Mouse (Mus musculus) forebrain, embryonic 11.5 days (tissue): ENCODE measurements around the gene Bspry. TPM values are rescaled to one million over a fixed set of nuclear protein-coding genes. Genes with fewer than 3 reads are reported as not detected.

ENCODE experiments used
- ATAC-seq: fragments of 200-750 bp; cut with Nextera tagmentation; replicated peaks from 2 replicates; pipeline ENCODE4 v1.8.0; 2017; ENCODE audit warnings: moderate TSS enrichment; ENCODE audit not compliant: low FRiP score
- DNase-seq: peaks from one replicate; pipeline ENCODE4 v3.0.0-alpha.2; 2017; ENCODE audit warnings: low spot score
- H3K27ac ChIP-seq: fragments of 300-500 bp; sonication (generic); 2 replicates; pipeline ENCODE4 v1.5.1; 2014; ENCODE audit warnings: low read depth, low read length
- H3K27me3 ChIP-seq: fragments of 300-500 bp; sonication (generic); 2 replicates; pipeline ENCODE4 v1.6.1; 2014; ENCODE audit warnings: mild to moderate bottlenecking, low read length, mixed read lengths; ENCODE audit not compliant: control insufficient read depth, insufficient read depth
- H3K36me3 ChIP-seq: fragments of 300-500 bp; sonication (generic); 2 replicates; pipeline ENCODE4 v1.6.1; 2014; ENCODE audit warnings: mild to moderate bottlenecking, low read length, moderate library complexity, mixed read lengths; ENCODE audit not compliant: control insufficient read depth, insufficient read depth
- H3K4me1 ChIP-seq: fragments of 300-500 bp; sonication (generic); replicated peaks from 2 replicates; pipeline ENCODE4 v1.6.1; 2014; ENCODE audit warnings: low read length, mixed read lengths; ENCODE audit not compliant: control insufficient read depth, insufficient read depth
- H3K4me2 ChIP-seq: fragments of 300-500 bp; sonication (generic); 2 replicates; pipeline ENCODE4 v1.6.1; 2014; ENCODE audit warnings: low read depth, mild to moderate bottlenecking, low read length, moderate library complexity, mixed read lengths; ENCODE audit not compliant: severe bottlenecking
- H3K4me3 ChIP-seq: fragments of 300-500 bp; sonication (generic); 2 replicates; pipeline ENCODE4 v1.5.1; 2014; ENCODE audit warnings: low read depth, low read length
- H3K9ac ChIP-seq: fragments of 300-500 bp; sonication (generic); 2 replicates; pipeline ENCODE4 v1.6.1; 2014; ENCODE audit warnings: low read length
- H3K9me3 ChIP-seq: fragments of 300-500 bp; sonication (generic); 2 replicates; pipeline ENCODE4 v1.6.1; 2016; ENCODE audit warnings: low read length, mixed read lengths; ENCODE audit not compliant: control insufficient read depth
- WGBS: fragments of 180-500 bp; shearing (Covaris S2); extraction: QIAGEN DNeasy Blood & Tissue Kit; methylation state at CpG from one replicate; pipeline ENCODE4 v1.1.7; 2014; 5-methylcytosine and 5-hydroxymethylcytosine counted together
- polyA plus RNA-seq: library from polyadenylated mRNA; unstranded; fragments of >200 nt; fragmentation: Nextera tagmentation; extraction: Ambion mirVana; gene quantifications from 2 replicates; pipeline ENCODE4 v1.2.1, GENCODE M21; 2014

Bspry gene
- polyA plus RNA-seq, 1 experiment from 2014 or later: 0.98 TPM

GRCm38 (mm10) chr4:62440544-62440943 lies 39.3 kb upstream of the Bspry start:
- H3K9ac ChIP-seq: no peak overlapping the region
- no peak overlapping the region for H3K27ac ChIP-seq
- H3K4me2 ChIP-seq: no peak overlapping the region
- ATAC-seq (no peak), DNase-seq (no peak)
- WGBS: 77% methylated on average over 4 of the region's 4 CpGs
- no peaks in the 10 kb centered on the region for H3K27me3 ChIP-seq
- H3K4me1 ChIP-seq: no peaks in the 10 kb centered on the region
- H3K36me3 ChIP-seq: no peaks in the 10 kb centered on the region
- no peak overlapping the region for H3K4me3 ChIP-seq
- H3K9me3 ChIP-seq: no peaks in the 10 kb centered on the region

GRCm38 (mm10) chr4:62440986-62441385 lies 38.9 kb upstream of the Bspry start:
- DNase-seq (no peak), ATAC-seq (no peak)
- no peak overlapping the region for H3K27ac ChIP-seq
- no peaks in the 10 kb centered on the region for H3K27me3 ChIP-seq
- no peak overlapping the region for H3K9ac ChIP-seq
- H3K36me3 ChIP-seq: no peaks in the 10 kb centered on the region
- no peaks in the 10 kb centered on the region for H3K9me3 ChIP-seq
- no peak overlapping the region for H3K4me2 ChIP-seq
- 80% methylated on average over 4 of the region's 4 CpGs for WGBS
- H3K4me1 ChIP-seq: no peaks in the 10 kb centered on the region
- no peak overlapping the region for H3K4me3 ChIP-seq

GRCm38 (mm10) chr4:62454995-62455394 lies 24.9 kb upstream of the Bspry start:
- Histone ChIP-seq H3K9me3 (no peaks in the 10 kb centered on the region), H3K9ac (no peak overlapping the region), H3K4me3 (no peak overlapping the region), H3K36me3 (no peaks in the 10 kb centered on the region), H3K4me2 (no peak overlapping the region), H3K27me3 (no peaks in the 10 kb centered on the region), H3K4me1 (no peaks in the 10 kb centered on the region), H3K27ac (no peak overlapping the region)
- ATAC-seq (no peak), DNase-seq (no peak)
- WGBS: 66% methylated on average over 5 of the region's 5 CpGs

- no peak overlapping the region for H3K4me3 ChIP-seq
- no peaks in the 10 kb centered on the region for H3K9me3 ChIP-seq
- ATAC-seq (no peak), DNase-seq (no peak)
- H3K27ac ChIP-seq: no peak overlapping the region
- WGBS: 93% methylated on average over 3 of the region's 3 CpGs
- H3K27me3 ChIP-seq: no peaks in the 10 kb centered on the region
- no peak overlapping the region for H3K9ac ChIP-seq
- no peaks in the 10 kb centered on the region; the same call in 1 of the 2 replicates for H3K36me3 ChIP-seq
- no peak overlapping the region for H3K4me2 ChIP-seq
- H3K4me1 ChIP-seq: no peaks in the 10 kb centered on the region
Measured at GRCm38 (mm10) chr4:62459081-62459480, 20.8 kb upstream of the Bspry start.

GRCm38 (mm10) chr4:62460348-62460747 lies 19.5 kb upstream of the Bspry start:
- H3K27ac ChIP-seq: no peak overlapping the region
- WGBS: 95% methylated on average over 8 of the region's 8 CpGs

GRCm38 (mm10) chr4:62463124-62463523 lies 16.7 kb upstream of the Bspry start:
- no peak overlapping the region for H3K9ac ChIP-seq
- H3K36me3 ChIP-seq: no peaks in the 10 kb centered on the region; the same call in 1 of the 2 replicates
- H3K27me3 ChIP-seq: no peaks in the 10 kb centered on the region
- no peak overlapping the region for H3K27ac ChIP-seq
- no peaks in the 10 kb centered on the region for H3K9me3 ChIP-seq
- DNase-seq: no peak
- H3K4me2 ChIP-seq: no peak overlapping the region
- ATAC-seq: no peak
- H3K4me1 ChIP-seq: no peaks in the 10 kb centered on the region
- no peak overlapping the region for H3K4me3 ChIP-seq
- WGBS: 97% methylated on average over 2 of the region's 2 CpGs

More at GRCm38 (mm10) chr4:62460348-62460747, 19.5 kb upstream of the Bspry start:
- no peaks in the 10 kb centered on the region for H3K9me3 ChIP-seq
- ATAC-seq (no peak), DNase-seq (no peak)
- H3K4me3 ChIP-seq: no peak overlapping the region
- H3K9ac ChIP-seq: no peak overlapping the region
- no peaks in the 10 kb centered on the region for H3K27me3 ChIP-seq
- no peaks in the 10 kb centered on the region; the same call in 1 of the 2 replicates for H3K36me3 ChIP-seq
- no peaks in the 10 kb centered on the region for H3K4me1 ChIP-seq
- no peak overlapping the region for H3K4me2 ChIP-seq

- ATAC-seq: no peak
- Histone ChIP-seq H3K9me3 (no peaks in the 10 kb centered on the region), H3K36me3 (no peaks in the 10 kb centered on the region), H3K27ac (no peak overlapping the region), H3K4me1 (no peaks in the 10 kb centered on the region), H3K27me3 (no peaks in the 10 kb centered on the region), H3K4me2 (no peak overlapping the region), H3K4me3 (no peak overlapping the region), H3K9ac (no peak overlapping the region)
- 95% methylated on average over 1 of the region's 1 CpGs for WGBS
- no peak for DNase-seq
Measured at GRCm38 (mm10) chr4:62468158-62468557, 11.7 kb upstream of the Bspry start.

GRCm38 (mm10) chr4:62470598-62471051 lies 9.2 kb upstream of the Bspry start, which contains the start of gene Wdr31:
Gene Wdr31, minus strand, starts transcription at chr4:62470896.
- Histone ChIP-seq H3K36me3 (no peaks in the 10 kb centered on the region), H3K9me3 (no peaks in the 10 kb centered on the region), H3K27ac (no peak within 1 kb of the TSS), H3K9ac (peak within 1 kb of the TSS; percentile 59), H3K4me1 (no peaks in the 10 kb centered on the region), H3K27me3 (no peaks in the 10 kb centered on the region), H3K4me2 (peak within 1 kb of the TSS; percentile 55), H3K4me3 (peak within 1 kb of the TSS; percentile 42)
- ATAC-seq: peak; percentile 94
- peak; percentile 91 for DNase-seq
- WGBS: under 1% methylated on average over 30 of the region's 30 CpGs

GRCm38 (mm10) chr4:62472071-62472470 lies 7.8 kb upstream of the Bspry start:
- H3K9me3 ChIP-seq: no peaks in the 10 kb centered on the region
- 95% methylated on average over 2 of the region's 2 CpGs for WGBS
- H3K27me3 ChIP-seq: no peaks in the 10 kb centered on the region
- H3K4me2 ChIP-seq: no peak overlapping the region
- ATAC-seq (no peak), DNase-seq (no peak)
- H3K4me3 ChIP-seq: no peak overlapping the region
- no peak overlapping the region for H3K9ac ChIP-seq
- no peak overlapping the region for H3K27ac ChIP-seq
- no peaks in the 10 kb centered on the region for H3K36me3 ChIP-seq
- no peaks in the 10 kb centered on the region for H3K4me1 ChIP-seq
